Mouse (Mus musculus) limb, embryonic 13.5 days (tissue): ENCODE data around the gene Dennd2d. TPM values are rescaled to one million over a fixed set of nuclear protein-coding genes. Genes with fewer than 3 reads are reported as not detected.

Experiments
- polyA plus RNA-seq: library from polyadenylated mRNA; unstranded; fragments of >200 nt; fragmentation: Nextera tagmentation; extraction: Ambion mirVana; gene quantifications from 2 replicates; pipeline ENCODE4 v1.2.1, GENCODE M21; 2015

Dennd2d gene
- polyA plus RNA-seq, 1 experiment from 2014 or later, result 2.6 TPM

Other genes with a start within 250 kb of the Dennd2d start
- not detected in 2 replicates for gene Chil6, start 76.2 kb upstream of the Dennd2d start, polyA plus RNA-seq
- gene Dram2, start 65.4 kb downstream of the Dennd2d start, polyA plus RNA-seq, result 49.8 and 54.4 TPM in 2 replicates
- 59.6 and 62.6 TPM in 2 replicates for gene Cept1, start 65.4 kb downstream of the Dennd2d start, polyA plus RNA-seq
- 14.1 and 14.3 TPM in 2 replicates for gene Lrif1, start 202.6 kb downstream of the Dennd2d start, polyA plus RNA-seq